Mouse (Mus musculus) E14TG2a.4 (cell line): ENCODE measurements at regions not wholly inside any gene's neighbourhood (a gene's known extent, or its start where the extent isn't known, plus 50 kb on each side); places are given as distances from the start of the nearest gene placed in this dataset.

Experiments
- H3K27me3 ChIP-seq: 2 replicates; pipeline ENCODE4 v1.6.1; 2014; ENCODE audit warnings: low read length, control low read depth; ENCODE audit not compliant: insufficient read depth
- H3K36me3 ChIP-seq: 2 replicates; pipeline ENCODE4 v1.6.1; 2014; ENCODE audit warnings: low read length, control low read depth; ENCODE audit not compliant: insufficient read depth
- H3K4me1 ChIP-seq: replicated peaks from 2 replicates; pipeline ENCODE4 v1.6.1; 2014; ENCODE audit warnings: low read depth, low read length, control low read depth
- H3K4me3 ChIP-seq: replicated peaks from 2 replicates; pipeline ENCODE4 v1.5.1; 2014; ENCODE audit warnings: mild to moderate bottlenecking, low read length
- H3K9me3 ChIP-seq: 2 replicates; pipeline ENCODE4 v1.6.1; 2014; ENCODE audit warnings: low read length, control low read depth
- CTCF ChIP-seq: conservative IDR thresholded peaks from 2 replicates; pipeline ENCODE4 v1.5.1; 2014; ENCODE audit warnings: low read length
- NANOG ChIP-seq: IDR thresholded peaks from 2 replicates; pipeline ENCODE4 v1.6.1; 2014; ENCODE audit warnings: borderline replicate concordance, low read length, mixed read lengths
- POU5F1 ChIP-seq: IDR thresholded peaks from 2 replicates; pipeline ENCODE4 v1.6.1; 2014; ENCODE audit warnings: low read length, borderline replicate concordance

GRCm38 (mm10) chr8:42187083-42187482, 770.2 kb upstream of the Frg1 start:
- H3K9me3 ChIP-seq: no peaks in the 10 kb centered on the region
- no peak overlapping the region for H3K4me3 ChIP-seq
- no peaks in the 10 kb centered on the region for H3K36me3 ChIP-seq
- no peaks in the 10 kb centered on the region for H3K4me1 ChIP-seq
- no peaks in the 10 kb centered on the region for H3K27me3 ChIP-seq
- TF ChIP-seq NANOG: no peak
- no peak for TF ChIP-seq POU5F1
- TF ChIP-seq CTCF: no peak

- H3K36me3 ChIP-seq: no peaks in the 10 kb centered on the region
- H3K9me3 ChIP-seq: no peaks in the 10 kb centered on the region
- no peak for TF ChIP-seq CTCF
- H3K27me3 ChIP-seq: no peaks in the 10 kb centered on the region
- H3K4me3 ChIP-seq: no peak overlapping the region
- H3K4me1 ChIP-seq: no peaks in the 10 kb centered on the region
These were observed 766.5 kb upstream of the Frg1 start for GRCm38 (mm10) chr8:42183288-42183878.

GRCm38 (mm10) chr8:42162441-42162840, 745.6 kb upstream of the Frg1 start:
- Histone ChIP-seq H3K4me1 (no peaks in the 10 kb centered on the region), H3K27me3 (no peaks in the 10 kb centered on the region), H3K4me3 (no peak overlapping the region), H3K36me3 (no peaks in the 10 kb centered on the region), H3K9me3 (no peaks in the 10 kb centered on the region)
- TF ChIP-seq CTCF (no peak), POU5F1 (no peak), NANOG (no peak)

- no peak overlapping the region for H3K4me3 ChIP-seq
- H3K9me3 ChIP-seq: no peaks in the 10 kb centered on the region
- TF ChIP-seq CTCF: no peak
- no peak for TF ChIP-seq NANOG
- TF ChIP-seq POU5F1: no peak
- no peaks in the 10 kb centered on the region for H3K27me3 ChIP-seq
- H3K36me3 ChIP-seq: no peaks in the 10 kb centered on the region
- no peaks in the 10 kb centered on the region for H3K4me1 ChIP-seq
These were observed 740.1 kb upstream of the Frg1 start for GRCm38 (mm10) chr8:42157006-42157405.

GRCm38 (mm10) chr8:42156588-42156987, 739.7 kb upstream of the Frg1 start:
- Histone ChIP-seq H3K36me3 (no peaks in the 10 kb centered on the region), H3K4me1 (no peaks in the 10 kb centered on the region), H3K4me3 (no peak overlapping the region), H3K27me3 (no peaks in the 10 kb centered on the region), H3K9me3 (no peaks in the 10 kb centered on the region)
- TF ChIP-seq CTCF (no peak), POU5F1 (no peak), NANOG (no peak)

GRCm38 (mm10) chr8:42144685-42145084, 727.8 kb upstream of the Frg1 start:
- no peak overlapping the region for H3K4me3 ChIP-seq
- no peaks in the 10 kb centered on the region for H3K4me1 ChIP-seq
- H3K36me3 ChIP-seq: no peaks in the 10 kb centered on the region
- TF ChIP-seq NANOG (no peak), CTCF (no peak), POU5F1 (no peak)
- no peaks in the 10 kb centered on the region for H3K9me3 ChIP-seq
- no peaks in the 10 kb centered on the region for H3K27me3 ChIP-seq

GRCm38 (mm10) chr8:42144220-42144619, 727.3 kb upstream of the Frg1 start:
- Histone ChIP-seq H3K27me3 (no peaks in the 10 kb centered on the region), H3K9me3 (no peaks in the 10 kb centered on the region), H3K4me3 (no peak overlapping the region), H3K4me1 (no peaks in the 10 kb centered on the region), H3K36me3 (no peaks in the 10 kb centered on the region)
- TF ChIP-seq POU5F1: no peak

- no peaks in the 10 kb centered on the region for H3K4me1 ChIP-seq
- TF ChIP-seq CTCF: no peak
- TF ChIP-seq NANOG: no peak
- no peak for TF ChIP-seq POU5F1
These were observed 690.7 kb upstream of the Frg1 start for GRCm38 (mm10) chr8:42107582-42107981.

GRCm38 (mm10) chr8:42069314-42069713, 652.4 kb upstream of the Frg1 start:
- TF ChIP-seq POU5F1: no peak
- TF ChIP-seq CTCF: no peak
- TF ChIP-seq NANOG: no peak
- Histone ChIP-seq H3K9me3 (no peaks in the 10 kb centered on the region), H3K27me3 (no peaks in the 10 kb centered on the region), H3K4me3 (no peak overlapping the region), H3K36me3 (no peaks in the 10 kb centered on the region), H3K4me1 (no peaks in the 10 kb centered on the region)

More at GRCm38 (mm10) chr8:42107582-42107981, 690.7 kb upstream of the Frg1 start:
- Histone ChIP-seq H3K27me3 (no peaks in the 10 kb centered on the region), H3K9me3 (no peaks in the 10 kb centered on the region), H3K36me3 (no peaks in the 10 kb centered on the region), H3K4me3 (no peak overlapping the region)
